Mouse (Mus musculus): ENCODE results near the gene B4galnt1. TPM values are rescaled to one million over a fixed set of nuclear protein-coding genes. Genes with fewer than 3 reads are reported as not detected.

Gene B4galnt1
- polyA plus RNA-seq, 1 experiment from 2014 or later: 2.4 TPM

- Histone ChIP-seq H3K27me3 (replicated peaks) (no peaks in the 10 kb centered on the region), H3K4me2 (no peak overlapping the region), H3K9ac (0 out of 2 replicates have a peak overlapping the region, but pooled peaks have one; percentile 3), H3K27ac (ENCODE audit: poor library complexity, severe bottlenecking) (no peak overlapping the region), H3K36me3 (peaks cover 45% of the 10 kb centered on the region), H3K4me1 (replicated peaks) (peaks cover 21% of the 10 kb centered on the region), H3K9me3 (replicated peaks) (no peaks in the 10 kb centered on the region), H3K4me3 (no peak overlapping the region)
- 83% methylated on average over 11 of the region's 11 CpGs for WGBS
- ATAC-seq (ENCODE audit: insufficient number of reproducible peaks, low FRiP score): no peak
Measured at GRCm38 (mm10) chr10:127197505-127198110, 32.6 kb downstream of the B4galnt1 start.

- no peak overlapping the region for H3K27ac ChIP-seq (ENCODE audit: poor library complexity, severe bottlenecking)
- peaks cover 21% of the 10 kb centered on the region for H3K4me1 ChIP-seq (replicated peaks)
- no peak overlapping the region for H3K9ac ChIP-seq
- no peaks in the 10 kb centered on the region for H3K9me3 ChIP-seq (replicated peaks)
- H3K4me3 ChIP-seq: no peak overlapping the region
- WGBS: 78% methylated on average over 2 of the region's 2 CpGs
- no peaks in the 10 kb centered on the region for H3K27me3 ChIP-seq (replicated peaks)
- H3K4me2 ChIP-seq: no peak overlapping the region
- peaks cover 46% of the 10 kb centered on the region for H3K36me3 ChIP-seq
- ATAC-seq (ENCODE audit: insufficient number of reproducible peaks, low FRiP score): no peak
Measured at GRCm38 (mm10) chr10:127198492-127198891, 33.5 kb downstream of the B4galnt1 start.

GRCm38 (mm10) chr10:127199068-127199467 lies 34.0 kb downstream of the B4galnt1 start:
- no peak overlapping the region for H3K4me3 ChIP-seq
- WGBS: 73% methylated on average over 5 of the region's 5 CpGs
- ATAC-seq (ENCODE audit: insufficient number of reproducible peaks, low FRiP score): no peak
- peaks cover 52% of the 10 kb centered on the region for H3K36me3 ChIP-seq
- no peaks in the 10 kb centered on the region for H3K9me3 ChIP-seq (replicated peaks)
- no peaks in the 10 kb centered on the region for H3K27me3 ChIP-seq (replicated peaks)
- no peak overlapping the region for H3K27ac ChIP-seq (ENCODE audit: poor library complexity, severe bottlenecking)
- no peak overlapping the region for H3K4me2 ChIP-seq
- peaks cover 21% of the 10 kb centered on the region for H3K4me1 ChIP-seq (replicated peaks)
- H3K9ac ChIP-seq: no peak overlapping the region

- WGBS: 84% methylated on average over 11 of the region's 11 CpGs
- Histone ChIP-seq H3K36me3 (peaks cover 52% of the 10 kb centered on the region), H3K4me2 (no peak overlapping the region), H3K27ac (ENCODE audit: poor library complexity, severe bottlenecking) (no peak overlapping the region), H3K27me3 (replicated peaks) (no peaks in the 10 kb centered on the region), H3K9ac (0 out of 2 replicates have a peak overlapping the region, but pooled peaks have one; percentile 13), H3K9me3 (replicated peaks) (no peaks in the 10 kb centered on the region), H3K4me3 (no peak overlapping the region), H3K4me1 (replicated peaks) (peaks cover 17% of the 10 kb centered on the region)
- no peak for ATAC-seq (ENCODE audit: insufficient number of reproducible peaks, low FRiP score)
Measured at GRCm38 (mm10) chr10:127199474-127199873, 34.4 kb downstream of the B4galnt1 start.

- Histone ChIP-seq H3K4me3 (no peak overlapping the region), H3K27ac (ENCODE audit: poor library complexity, severe bottlenecking) (no peak overlapping the region), H3K4me1 (replicated peaks) (peaks cover 12% of the 10 kb centered on the region), H3K4me2 (no peak overlapping the region), H3K9me3 (replicated peaks) (no peaks in the 10 kb centered on the region), H3K9ac (no peak overlapping the region), H3K27me3 (replicated peaks) (no peaks in the 10 kb centered on the region), H3K36me3 (peaks cover 60% of the 10 kb centered on the region)
- whole genome bisulfite sequencing: 82% methylated on average over 8 of the region's 8 CpGs
- no peak for ATAC-seq (ENCODE audit: insufficient number of reproducible peaks, low FRiP score)
Measured at GRCm38 (mm10) chr10:127200279-127200678, 35.3 kb downstream of the B4galnt1 start.

- no peak overlapping the region for H3K4me2 ChIP-seq
- no peaks in the 10 kb centered on the region for H3K27me3 ChIP-seq (replicated peaks)
- WGBS: 77% methylated on average over 3 of the region's 3 CpGs
- peaks cover 80% of the 10 kb centered on the region for H3K36me3 ChIP-seq
- no peaks in the 10 kb centered on the region for H3K9me3 ChIP-seq (replicated peaks)
- ATAC-seq (ENCODE audit: insufficient number of reproducible peaks, low FRiP score): peak; percentile 62; the same call in 1 of the 2 replicates
- no peak overlapping the region for H3K27ac ChIP-seq (ENCODE audit: poor library complexity, severe bottlenecking)
- 0 out of 2 replicates have a peak, but pooled peaks cover 5% of the 10 kb centered on the region for H3K4me1 ChIP-seq (replicated peaks)
- no peak overlapping the region for H3K9ac ChIP-seq
- H3K4me3 ChIP-seq: no peak overlapping the region
Measured at GRCm38 (mm10) chr10:127203106-127203505, 38.1 kb downstream of the B4galnt1 start.

GRCm38 (mm10) chr10:127204589-127204988 lies 39.6 kb downstream of the B4galnt1 start:
- no peaks in the 10 kb centered on the region for H3K27me3 ChIP-seq (replicated peaks)
- WGBS: 74% methylated on average over 5 of the region's 5 CpGs
- peaks cover 73% of the 10 kb centered on the region for H3K36me3 ChIP-seq
- no peak overlapping the region for H3K9ac ChIP-seq
- H3K27ac ChIP-seq (ENCODE audit: poor library complexity, severe bottlenecking): peak overlapping the region; percentile 44
- no peaks in the 10 kb centered on the region for H3K9me3 ChIP-seq (replicated peaks)
- no peak overlapping the region for H3K4me3 ChIP-seq
- H3K4me2 ChIP-seq: peak overlapping the region; percentile 15
- peaks cover 5% of the 10 kb centered on the region; the same call in 1 of the 2 replicates for H3K4me1 ChIP-seq (replicated peaks)
- no peak for ATAC-seq (ENCODE audit: insufficient number of reproducible peaks, low FRiP score)

- H3K27me3 ChIP-seq (replicated peaks): no peaks in the 10 kb centered on the region
- H3K9me3 ChIP-seq (replicated peaks): no peaks in the 10 kb centered on the region
- peak overlapping the region; percentile 54 for H3K27ac ChIP-seq (ENCODE audit: poor library complexity, severe bottlenecking)
- no peak overlapping the region for H3K4me3 ChIP-seq
- 66% methylated on average over 10 of the region's 10 CpGs for WGBS
- H3K4me1 ChIP-seq (replicated peaks): peaks cover 12% of the 10 kb centered on the region
- peaks cover 66% of the 10 kb centered on the region for H3K36me3 ChIP-seq
- ATAC-seq (ENCODE audit: insufficient number of reproducible peaks, low FRiP score): peak; percentile 86
- H3K9ac ChIP-seq: no peak overlapping the region
- H3K4me2 ChIP-seq: peak overlapping the region; percentile 15; the same call in 1 of the 2 replicates
Measured at GRCm38 (mm10) chr10:127205373-127205772, 40.3 kb downstream of the B4galnt1 start.

- ATAC-seq (ENCODE audit: insufficient number of reproducible peaks, low FRiP score): no peak
- H3K4me3 ChIP-seq: no peak overlapping the region
- H3K4me2 ChIP-seq: no peak overlapping the region
- no peaks in the 10 kb centered on the region for H3K27me3 ChIP-seq (replicated peaks)
- no peaks in the 10 kb centered on the region for H3K9me3 ChIP-seq (replicated peaks)
- no peak overlapping the region for H3K9ac ChIP-seq
- peaks cover 45% of the 10 kb centered on the region for H3K36me3 ChIP-seq
- no peak overlapping the region for H3K27ac ChIP-seq (ENCODE audit: poor library complexity, severe bottlenecking)
- 67% methylated on average over 4 of the region's 4 CpGs for WGBS
- peaks cover 18% of the 10 kb centered on the region for H3K4me1 ChIP-seq (replicated peaks)
Measured at GRCm38 (mm10) chr10:127208921-127209320, 43.9 kb downstream of the B4galnt1 start.

- Histone ChIP-seq H3K4me3 (peak overlapping the region; percentile 74), H3K9ac (peak overlapping the region; percentile 80; the same call in 1 of the 2 replicates), H3K27me3 (replicated peaks) (no peaks in the 10 kb centered on the region), H3K36me3 (peaks cover 37% of the 10 kb centered on the region), H3K9me3 (replicated peaks) (no peaks in the 10 kb centered on the region), H3K4me2 (peak overlapping the region; percentile 86), H3K27ac (ENCODE audit: poor library complexity, severe bottlenecking) (no peak overlapping the region), H3K4me1 (replicated peaks) (peaks cover 18% of the 10 kb centered on the region)
- 76% methylated on average over 13 of the region's 13 CpGs for WGBS
- ATAC-seq (ENCODE audit: insufficient number of reproducible peaks, low FRiP score): no peak
Measured at GRCm38 (mm10) chr10:127209928-127210570, 45.0 kb downstream of the B4galnt1 start.

- H3K4me1 ChIP-seq (replicated peaks): peaks cover 12% of the 10 kb centered on the region
- H3K9ac ChIP-seq: peak overlapping the region; percentile 80
- peak overlapping the region; percentile 74 for H3K4me3 ChIP-seq
- WGBS: under 1% methylated on average over 25 of the region's 25 CpGs
- peak overlapping the region; percentile 25 for H3K27ac ChIP-seq (ENCODE audit: poor library complexity, severe bottlenecking)
- peak; percentile 82 for ATAC-seq (ENCODE audit: insufficient number of reproducible peaks, low FRiP score)
- no peaks in the 10 kb centered on the region for H3K27me3 ChIP-seq (replicated peaks)
- no peaks in the 10 kb centered on the region for H3K9me3 ChIP-seq (replicated peaks)
- H3K36me3 ChIP-seq: peaks cover 27% of the 10 kb centered on the region
- H3K4me2 ChIP-seq: peak overlapping the region; percentile 86
Measured at GRCm38 (mm10) chr10:127210961-127211405, 46.0 kb downstream of the B4galnt1 start.
